Mouse (Mus musculus): ENCODE measurements at regions not wholly inside any gene's neighbourhood (a gene's known extent, or its start where the extent isn't known, plus 50 kb on each side); places are given as distances from the start of the nearest gene placed in this dataset.
"Not testable (repeated sequence)": the region's sequence is repeated elsewhere in the genome, so short reads cannot be mapped to it uniquely, and the experiment has no call there.

DNA sequence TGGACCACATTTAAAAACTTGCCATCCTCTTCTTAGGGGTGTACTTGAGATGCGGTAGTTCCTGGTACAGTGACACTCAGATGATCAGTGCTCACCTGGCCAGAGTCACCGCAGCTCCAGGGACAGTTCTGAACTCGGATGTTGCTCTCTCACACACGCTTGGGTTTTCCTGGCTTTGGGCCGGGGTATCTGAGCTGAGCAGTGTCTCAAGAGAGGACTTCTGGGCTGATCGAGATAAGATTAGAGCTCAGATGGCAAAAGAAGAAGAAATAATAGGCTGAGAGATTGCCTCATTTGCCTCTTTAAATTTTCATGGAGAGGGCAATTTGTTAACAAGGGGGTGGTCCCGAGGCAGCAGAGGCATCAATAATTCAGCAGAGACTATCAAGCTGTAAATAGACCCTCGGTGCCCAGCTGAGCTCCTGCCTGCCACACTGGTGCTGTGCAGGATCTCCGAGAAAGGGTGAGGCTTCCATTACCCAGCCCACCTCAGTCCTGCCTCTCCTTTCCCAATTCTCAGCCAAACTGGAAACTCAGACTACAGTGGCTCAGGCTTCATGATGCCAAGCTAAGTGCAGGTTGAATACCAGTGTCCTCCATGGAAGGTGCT lies 133.7 kb downstream of the Tsen15 start:
- DNase-seq (ENCODE audit: low spot score in 2 of 2): no peak

DNA sequence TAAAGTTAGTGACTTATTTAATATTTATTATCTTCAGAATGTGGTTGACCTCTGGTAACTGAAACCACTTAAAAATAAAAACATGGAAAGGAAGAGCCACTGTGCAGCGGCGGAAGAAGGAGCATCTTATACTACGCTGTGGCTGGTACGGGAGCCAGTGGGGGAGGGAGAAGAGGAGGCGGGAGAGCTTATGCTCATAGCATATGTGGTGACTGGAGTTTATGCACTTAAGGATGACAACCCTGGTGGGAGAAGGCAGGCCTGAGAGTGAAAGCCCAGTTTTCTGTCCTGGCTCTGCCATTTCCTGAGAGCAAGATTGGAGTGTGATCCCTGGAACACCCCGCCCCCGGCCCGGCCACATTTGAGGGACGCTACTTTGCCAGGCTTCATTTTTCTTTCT lies 145.5 kb downstream of the Tsen15 start:
- DNase-seq (ENCODE audit: low spot score in 2 of 2): no peak

DNA sequence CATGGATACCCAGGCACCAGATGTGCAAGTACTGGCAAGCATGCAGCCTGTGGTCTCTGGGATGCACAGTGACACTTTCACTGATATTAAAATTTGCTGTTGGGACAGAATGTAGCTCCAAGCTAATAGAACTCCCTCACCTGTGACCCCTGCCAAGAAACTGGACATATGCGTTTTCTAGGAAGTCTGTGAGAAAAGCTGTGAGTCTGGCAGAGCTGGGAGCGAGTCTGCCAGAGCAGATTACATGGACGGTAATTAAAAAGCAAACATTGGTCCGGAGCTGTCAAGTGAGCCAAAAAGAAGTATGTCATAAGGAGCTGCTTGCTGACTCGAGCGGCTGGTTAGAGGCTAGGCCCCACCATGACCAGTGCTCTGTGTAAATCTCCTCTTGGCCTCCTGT lies 147.1 kb downstream of the Tsen15 start:
- DNase-seq (ENCODE audit: low spot score in 2 of 2): no peak

DNA sequence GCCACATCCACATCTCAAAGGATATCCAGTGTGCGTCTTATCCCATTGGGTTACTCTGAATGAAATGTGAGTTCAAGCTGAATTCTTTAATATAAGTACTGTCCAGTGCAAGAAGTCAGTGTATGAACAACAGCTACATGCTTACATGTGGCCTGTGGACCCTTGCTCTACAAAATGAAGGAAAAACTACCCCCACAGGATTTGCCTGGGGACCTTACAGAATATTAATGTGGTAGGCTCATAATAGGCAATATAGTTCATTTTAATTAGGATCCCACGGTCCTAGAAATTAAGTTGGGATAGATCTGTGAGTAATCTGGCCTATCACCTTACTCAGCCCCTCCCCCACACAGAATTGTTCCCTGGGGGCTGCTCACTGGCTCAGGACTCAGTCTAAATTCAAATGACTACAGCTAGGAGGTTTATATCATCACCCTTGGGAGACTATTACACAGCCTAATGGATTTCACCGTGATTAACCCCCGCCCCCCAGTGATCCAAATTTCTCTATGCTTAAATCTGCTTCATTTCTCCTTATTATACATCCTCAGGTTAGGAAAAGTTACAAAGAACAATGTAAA lies 145.4 kb upstream of the 1700025G04Rik start:
- no peak for DNase-seq (ENCODE audit: low spot score in 2 of 2)

DNA sequence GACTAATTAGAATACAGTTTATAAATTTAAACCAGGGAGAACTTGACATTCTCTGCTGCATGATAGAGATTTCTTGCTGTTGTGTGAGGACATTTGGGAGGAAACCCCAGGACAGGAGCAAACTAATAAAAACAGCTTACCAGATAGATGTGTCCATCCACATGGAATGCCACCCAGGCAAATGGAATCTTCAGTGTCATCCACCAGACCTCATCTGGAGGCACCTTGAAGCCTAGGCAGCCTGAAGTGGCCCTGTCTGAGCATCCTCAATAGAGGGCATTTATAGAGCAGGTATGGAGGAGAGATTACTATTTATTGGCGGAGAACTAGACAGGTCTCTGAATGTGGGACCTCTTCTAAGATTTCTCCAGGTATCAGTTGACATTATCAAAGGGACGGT lies 144.8 kb upstream of the 1700025G04Rik start:
- DNase-seq (ENCODE audit: low spot score in 2 of 2): no peak

DNA sequence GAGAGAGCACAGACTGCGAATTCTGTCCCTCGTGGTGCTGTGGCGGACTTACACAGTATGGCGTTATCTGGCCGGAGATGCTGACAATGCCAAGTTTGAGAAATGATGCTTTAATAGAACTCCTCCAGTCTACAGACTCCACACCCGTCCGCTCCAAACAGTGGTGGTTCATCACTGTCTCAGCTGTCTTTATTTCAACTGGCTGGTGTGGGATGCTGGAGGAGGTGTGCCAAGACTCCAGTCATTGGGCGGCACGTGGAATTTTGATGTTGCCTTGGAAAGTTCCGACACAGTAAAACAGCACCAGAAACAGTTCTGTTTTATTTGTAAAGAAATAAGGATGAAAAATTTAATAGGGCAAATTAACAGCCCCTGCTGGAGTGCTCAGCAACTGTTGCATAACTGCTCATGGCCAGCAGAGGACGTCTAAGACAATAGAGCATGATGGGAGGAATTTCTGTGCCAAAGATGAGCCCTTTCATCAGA lies 141.8 kb upstream of the 1700025G04Rik start:
- no peak for DNase-seq (ENCODE audit: low spot score in 2 of 2)

DNA sequence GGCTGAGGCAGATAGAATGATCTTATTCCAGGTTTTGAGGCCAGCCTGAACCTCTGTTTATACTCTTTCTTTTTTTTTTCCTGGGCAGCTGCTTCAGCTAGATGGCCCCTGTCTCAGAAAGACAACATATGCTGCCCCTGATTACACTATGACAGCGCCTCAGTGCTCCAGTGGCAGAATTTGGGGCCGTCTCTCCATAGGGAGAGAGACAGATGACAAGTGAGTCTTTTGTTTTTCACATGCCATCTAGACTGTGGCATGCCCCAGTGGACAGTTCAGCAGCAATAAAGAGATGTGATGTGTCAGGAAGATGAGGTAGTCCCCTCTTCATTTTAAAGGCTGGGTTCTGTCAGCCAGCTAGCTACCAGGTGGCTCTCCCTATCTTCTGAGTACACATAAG lies 139.8 kb upstream of the 1700025G04Rik start:
- DNase-seq (ENCODE audit: low spot score in 2 of 2): no peak

DNA sequence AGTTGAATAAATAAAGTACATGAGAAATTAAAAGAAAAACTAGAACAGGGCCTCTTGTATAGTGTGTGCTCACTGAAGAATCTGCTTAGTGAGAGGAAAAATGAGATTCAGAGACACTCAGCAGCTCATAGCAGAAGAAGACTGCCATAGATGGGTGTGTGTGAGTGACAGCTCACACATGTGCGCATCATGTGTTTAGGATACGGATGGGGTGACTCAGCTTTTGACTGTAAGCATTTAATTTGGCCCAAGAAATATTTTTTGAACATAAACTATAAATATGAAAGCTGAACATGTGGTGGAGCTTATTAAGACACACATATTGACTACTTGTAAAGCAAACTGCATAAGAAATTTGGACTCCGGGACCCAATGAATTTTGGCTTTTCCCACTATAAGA lies 136.1 kb upstream of the 1700025G04Rik start:
- no peak for DNase-seq (ENCODE audit: low spot score in 2 of 2)

DNA sequence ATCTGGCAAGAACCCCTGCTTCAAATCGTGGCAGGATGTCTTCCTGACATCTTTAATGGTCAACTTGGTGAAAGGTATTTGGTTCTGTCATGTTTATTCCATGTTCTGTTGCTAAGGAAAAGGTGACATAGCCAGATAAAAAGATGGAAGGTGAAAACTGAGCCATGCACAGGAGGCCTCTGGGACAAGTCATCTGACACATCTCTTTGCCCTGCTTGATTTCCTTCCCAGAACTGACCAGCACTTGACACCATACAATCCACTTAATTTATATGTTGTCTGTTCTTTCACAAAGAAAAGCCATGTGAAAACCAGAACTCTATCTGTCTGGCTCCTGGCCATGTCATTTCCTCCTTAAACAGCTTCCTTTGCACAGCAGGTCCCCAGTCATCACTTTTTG lies 133.7 kb upstream of the 1700025G04Rik start:
- no peak for DNase-seq (ENCODE audit: low spot score in 2 of 2)

DNA sequence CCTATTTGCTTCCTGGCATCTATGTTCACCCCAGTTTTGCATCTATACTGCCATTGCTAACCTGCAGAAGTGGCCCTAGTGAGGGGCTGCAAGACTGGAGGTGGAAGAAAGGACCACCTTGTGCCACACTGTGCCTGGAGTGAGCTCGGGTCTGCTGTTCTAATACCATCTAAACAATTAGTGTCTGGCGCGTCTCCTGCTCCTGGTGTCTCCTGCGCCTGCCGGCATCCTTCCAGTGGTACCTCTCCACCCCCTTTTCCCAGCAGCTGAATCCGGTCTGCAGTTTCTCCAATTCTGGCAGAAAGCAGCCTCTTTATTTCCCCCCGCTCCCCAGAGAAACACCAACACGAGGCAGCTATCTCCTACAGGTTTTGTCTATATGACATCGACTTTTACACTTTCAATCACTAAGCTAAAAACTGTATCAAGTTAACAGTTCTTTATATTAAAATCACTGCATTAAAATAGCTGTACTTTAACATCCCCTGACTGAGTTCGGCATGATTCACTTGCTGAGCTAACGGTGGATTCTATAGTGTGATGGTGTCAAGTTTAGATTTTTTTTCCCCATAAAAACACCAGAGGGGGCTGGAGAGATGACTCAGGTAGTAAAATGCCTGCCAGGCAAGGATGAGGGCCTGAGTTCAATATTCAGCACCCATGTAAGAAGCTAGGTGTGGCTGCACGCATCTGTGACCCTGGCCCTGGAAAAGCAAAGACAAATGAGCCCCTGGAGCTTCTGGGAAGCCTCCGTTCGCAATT lies 131.1 kb upstream of the 1700025G04Rik start:
- no peak for DNase-seq (ENCODE audit: low spot score in 2 of 2)

DNA sequence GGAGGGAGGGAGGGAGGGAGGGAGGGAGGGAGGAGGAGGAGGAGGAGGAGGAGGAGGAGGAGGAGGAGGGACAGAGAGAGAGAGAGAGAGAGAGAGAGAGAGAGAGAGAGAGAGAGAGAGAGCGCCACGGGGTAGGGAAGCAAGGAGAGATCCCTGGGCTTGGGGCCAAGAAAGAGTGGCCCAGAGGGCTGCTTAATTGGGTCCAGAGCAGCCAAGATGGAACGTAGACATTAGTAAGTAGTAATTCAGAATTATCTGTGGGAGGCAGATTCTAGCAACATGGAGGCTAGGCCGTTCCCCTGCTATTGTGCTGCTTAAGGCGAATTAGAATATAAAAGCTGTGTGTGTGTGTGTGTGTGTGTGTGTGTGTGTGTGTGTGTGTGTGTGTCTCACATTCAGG lies 129.8 kb upstream of the 1700025G04Rik start:
- DNase-seq (ENCODE audit: low spot score in 2 of 2): not testable (repeated sequence)

DNA sequence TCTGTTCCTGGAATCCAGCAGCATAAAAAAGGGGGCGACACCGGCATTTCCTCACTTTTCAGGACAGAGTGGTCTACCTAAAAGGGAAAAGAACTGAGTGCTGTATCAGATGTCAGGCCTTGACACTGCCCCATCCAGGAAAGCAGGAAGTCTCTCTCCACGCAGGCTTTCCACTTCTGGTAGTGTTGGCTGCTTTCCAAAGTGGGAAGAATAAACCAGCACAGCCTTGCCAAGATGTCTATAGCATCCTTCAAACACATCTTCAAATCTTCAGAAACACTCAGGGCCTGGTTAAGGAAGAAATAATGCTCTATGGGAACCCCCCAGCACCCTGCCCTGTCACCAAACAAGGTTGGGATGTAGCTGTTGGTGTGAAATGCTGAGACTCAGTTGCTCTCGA lies 127.5 kb upstream of the 1700025G04Rik start:
- no peak for DNase-seq (ENCODE audit: low spot score in 2 of 2)

DNA sequence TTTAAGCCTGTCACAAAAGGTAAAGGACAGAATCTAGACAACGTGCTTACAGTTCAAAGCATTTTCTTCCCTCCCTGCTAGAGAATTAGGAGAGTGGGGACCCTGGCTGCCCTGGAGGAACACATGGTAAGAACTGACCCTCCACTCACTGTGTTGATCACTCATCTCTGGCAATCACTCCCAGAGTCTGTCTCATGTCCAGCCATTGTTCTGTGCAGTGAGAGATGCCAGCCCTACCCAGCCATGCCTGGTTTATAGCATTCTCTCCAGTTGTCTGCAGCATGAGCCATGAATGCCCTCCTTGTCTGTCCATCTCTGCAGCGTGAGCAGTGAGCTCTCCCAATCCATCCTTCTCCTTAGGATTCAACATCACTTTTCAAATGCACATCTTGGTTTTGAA lies 124.5 kb upstream of the 1700025G04Rik start:
- no peak for DNase-seq (ENCODE audit: low spot score in 2 of 2)

DNA sequence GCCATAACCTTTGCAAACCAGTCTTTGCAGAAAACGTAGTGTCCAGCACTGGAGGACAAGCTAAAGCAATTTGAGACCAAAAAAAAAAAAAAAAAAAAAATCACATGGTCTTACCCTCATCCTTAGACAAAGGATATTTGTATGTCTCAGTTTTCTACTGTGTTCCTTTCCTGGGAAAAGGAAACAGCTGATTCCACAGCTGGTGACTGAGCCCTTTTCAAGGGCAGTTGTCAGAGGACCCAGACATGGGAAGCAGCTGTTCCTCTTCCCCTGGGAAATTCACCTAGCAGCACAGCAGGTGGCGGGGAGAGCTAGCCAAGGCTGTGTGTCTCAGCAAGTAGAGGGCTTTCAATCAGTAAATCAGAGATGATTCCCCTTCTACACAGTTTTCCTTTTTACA lies 113.3 kb upstream of the 1700025G04Rik start:
- DNase-seq (ENCODE audit: low spot score in 2 of 2): no peak

DNA sequence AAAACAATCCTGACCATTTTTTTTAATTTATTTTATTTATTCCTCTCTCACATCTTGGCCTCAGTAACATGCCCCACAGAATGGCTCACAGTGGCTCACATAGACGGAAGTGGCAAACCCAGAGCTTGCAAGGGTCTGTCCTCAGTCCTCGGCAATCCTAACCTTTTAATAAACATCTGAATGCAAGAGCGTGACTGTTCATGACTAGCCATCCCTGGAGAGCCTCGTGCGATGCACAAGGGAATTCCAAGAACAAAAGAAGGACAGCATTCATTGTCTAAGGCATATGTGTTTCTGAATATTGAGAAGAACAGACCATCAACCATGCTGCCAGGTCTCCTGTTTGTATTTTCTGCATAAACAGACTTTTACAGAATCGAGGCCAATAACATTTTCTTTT lies 98.8 kb upstream of the 1700025G04Rik start:
- DNase-seq (ENCODE audit: low spot score in 2 of 2): no peak

DNA sequence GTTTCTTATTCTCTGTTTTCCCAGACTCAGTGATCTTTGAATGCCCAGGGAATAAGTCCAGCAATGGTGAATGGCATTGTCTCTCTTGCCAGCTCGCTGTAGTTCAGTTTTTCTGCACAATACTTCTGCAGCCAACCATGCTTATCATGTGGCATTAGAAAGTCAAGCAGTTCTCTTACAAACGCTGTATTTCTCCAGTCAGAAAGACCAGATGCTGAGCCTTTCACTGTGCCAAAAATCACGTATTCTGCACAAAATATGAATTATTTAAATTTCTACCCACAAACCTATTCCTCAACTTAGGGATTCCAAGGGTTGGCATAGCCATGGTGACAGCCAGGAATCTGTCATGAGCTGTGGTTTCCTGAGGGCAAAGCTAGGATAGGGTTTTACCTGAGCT lies 95.0 kb upstream of the 1700025G04Rik start:
- no peak for DNase-seq (ENCODE audit: low spot score in 2 of 2)

DNA sequence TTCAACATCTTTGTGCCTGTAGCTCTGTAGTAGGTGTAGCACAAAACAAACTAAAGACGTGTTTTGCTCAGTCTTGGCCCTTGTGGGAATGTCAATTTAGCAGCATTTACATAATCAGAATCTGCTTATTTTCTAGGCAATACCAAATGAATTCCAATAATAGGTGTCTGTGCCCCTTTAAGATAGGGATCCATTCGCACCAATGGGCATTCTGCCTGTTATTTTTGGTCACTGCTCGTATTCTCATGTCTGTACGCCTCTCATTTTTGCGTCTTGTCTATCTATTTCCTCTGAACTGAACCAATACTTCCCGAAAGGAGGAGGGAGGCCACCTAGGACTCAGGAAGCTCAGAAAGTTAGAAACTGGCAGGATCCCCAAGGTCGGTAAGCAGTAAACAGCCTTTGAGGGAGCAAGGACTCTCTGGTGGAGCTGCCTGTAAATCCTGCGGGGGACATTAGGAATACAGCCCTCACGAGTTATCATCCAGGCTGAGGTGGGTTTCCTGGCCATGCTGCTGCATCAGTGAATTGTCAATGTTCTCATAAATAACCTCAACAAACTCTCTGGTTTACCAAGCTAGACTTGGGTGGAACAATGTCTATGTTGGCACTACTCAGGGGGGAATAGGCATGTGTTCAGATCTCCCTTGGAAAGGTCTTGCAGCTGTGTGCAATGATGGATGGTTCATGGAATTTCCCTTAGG lies 86.5 kb upstream of the 1700025G04Rik start:
- DNase-seq (ENCODE audit: low spot score in 2 of 2): peak in 1 of 2 experiments; percentile 33

DNA sequence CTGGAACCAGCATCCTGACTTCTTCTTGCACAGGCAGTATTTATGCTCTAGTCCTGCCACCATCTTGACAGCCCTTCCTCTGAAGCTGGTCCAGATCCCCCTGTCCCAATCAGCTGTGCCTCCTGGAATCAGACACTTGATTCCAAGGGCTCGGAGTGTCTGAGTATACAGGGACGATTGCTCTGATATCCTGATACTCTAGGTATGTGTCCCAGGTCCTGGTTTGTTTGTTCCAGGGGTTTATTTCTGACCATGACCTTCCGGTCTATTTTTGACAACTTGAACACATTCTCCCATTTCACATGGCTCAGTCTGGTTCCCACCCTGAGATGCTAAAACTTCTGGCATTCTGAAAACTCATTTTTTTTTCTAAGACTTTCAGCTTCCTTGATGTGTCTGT lies 85.8 kb upstream of the 1700025G04Rik start:
- no peak for DNase-seq (ENCODE audit: low spot score in 2 of 2)

DNA sequence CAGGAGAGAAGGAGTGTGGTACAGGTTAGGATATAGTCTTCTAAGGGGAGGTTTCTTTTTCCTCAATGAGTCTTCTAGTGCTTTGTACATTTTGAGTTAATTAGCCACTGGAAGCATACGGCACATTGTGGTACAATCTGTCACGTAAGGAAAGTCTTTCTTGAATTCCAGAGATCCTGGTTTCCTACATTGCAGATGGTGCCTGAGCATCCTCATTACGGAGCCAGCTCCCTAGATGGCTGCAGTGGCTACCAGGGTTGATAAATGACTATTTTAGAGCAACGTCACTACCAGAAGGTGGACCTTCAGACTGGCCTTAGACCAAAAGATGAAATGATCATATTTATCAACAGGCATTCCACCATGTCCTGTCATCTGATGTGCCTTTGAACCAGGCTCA lies 84.5 kb upstream of the 1700025G04Rik start:
- no peak for DNase-seq (ENCODE audit: low spot score in 2 of 2)

DNA sequence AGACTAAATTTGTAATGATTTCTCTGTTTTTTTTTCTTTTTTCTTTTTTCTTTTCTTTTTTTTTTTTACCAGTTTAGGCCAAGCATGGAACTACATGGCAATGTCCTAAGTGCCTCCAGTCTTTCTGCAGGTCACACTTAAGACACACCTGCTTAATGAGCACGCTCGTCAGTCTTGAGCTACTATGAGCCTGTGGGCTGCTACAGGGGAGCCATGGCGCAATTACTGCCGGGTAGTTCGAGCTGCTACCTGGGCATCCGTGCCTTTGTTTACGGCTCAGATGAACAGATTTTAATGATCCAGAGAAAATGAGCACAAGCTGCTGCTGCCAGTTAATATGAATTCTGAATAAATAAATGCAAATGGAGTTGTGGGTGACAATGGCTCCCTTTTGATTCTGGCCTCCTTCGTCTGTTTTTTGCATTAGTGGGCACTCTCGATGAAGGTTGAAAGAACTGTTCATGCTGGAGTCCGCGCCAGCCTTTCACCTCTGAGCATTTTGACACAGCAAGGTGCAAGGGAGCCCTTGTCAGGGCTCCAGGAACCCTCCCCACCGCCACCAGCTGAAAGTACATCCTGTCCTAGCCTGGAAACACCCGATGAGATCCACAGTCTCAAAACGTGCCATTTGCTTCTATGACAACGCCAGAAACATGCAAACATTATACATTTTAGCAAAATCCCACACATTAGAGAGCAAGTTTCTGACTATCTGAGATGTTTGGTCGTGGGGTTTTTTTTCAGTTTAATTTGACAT lies 81.3 kb upstream of the 1700025G04Rik start:
- DNase-seq (ENCODE audit: low spot score in 2 of 2): no peak

DNA sequence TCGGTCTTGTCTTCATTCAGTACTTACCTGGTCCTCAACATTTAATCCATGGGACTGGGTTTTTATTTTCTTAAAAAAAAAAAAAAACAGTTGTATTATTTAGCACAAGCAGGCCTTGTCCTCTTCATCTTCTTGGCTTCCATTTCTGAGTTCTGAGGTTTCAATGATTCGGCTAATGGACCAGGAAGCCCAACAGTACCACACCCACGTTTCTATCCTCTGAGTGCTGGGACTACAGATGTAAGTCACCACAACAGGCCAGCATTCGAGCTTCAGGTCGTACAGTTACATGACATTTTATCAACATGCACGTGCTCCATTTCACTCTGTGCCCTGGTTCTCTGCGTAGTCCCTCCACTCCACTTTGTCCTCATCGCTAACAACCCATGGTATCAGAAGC lies 80.7 kb upstream of the 1700025G04Rik start:
- no peak for DNase-seq (ENCODE audit: low spot score in 2 of 2)
